Mouse (Mus musculus) gastrocnemius, adult 2 months (tissue): Measurements from ENCODE around the gene Sord. TPM values are rescaled to one million over a fixed set of nuclear protein-coding genes. Genes with fewer than 3 reads are reported as not detected.

ENCODE experiments used
- DNase-seq: peaks from one replicate; pipeline ENCODE4 v3.0.0; 2022
- H3K27ac ChIP-seq: fragments of 200-600 bp; 2 replicates; pipeline ENCODE4 v1.8.1; 2022; ENCODE audit warnings: mild to moderate bottlenecking
- H3K4me3 ChIP-seq: fragments of 200-600 bp; 2 replicates; pipeline ENCODE4 v1.8.1; 2022; ENCODE audit warnings: mild to moderate bottlenecking, moderate library complexity
- CTCF ChIP-seq: fragments of 200-600 bp; IDR thresholded peaks from 2 replicates; pipeline ENCODE4 v1.8.1; 2022; ENCODE audit warnings: antibody characterized with exemption, mild to moderate bottlenecking, moderate library complexity
- intact Hi-C: fragments of 180-260 bp; cut with DNase I; formaldehyde crosslinking; loops from one replicate; pipeline ENCODE4 v1.15.1; 2025
- total RNA-seq, 2 experiments: library from RNA; stranded (reverse); gene quantifications; 2 replicates each; pipeline ENCODE4 v1.2.3; 2021

Gene Sord
- total RNA-seq, 2 experiments from 2014 or later: 50.5 to 71.2 TPM

GRCm38 (mm10) chr2:122222272-122222671 is 12.3 kb upstream of the Sord start:
- intact Hi-C loops: no loop called here
- no peak for TF ChIP-seq CTCF
- no peak for DNase-seq
- Histone ChIP-seq H3K27ac (no peak overlapping the region), H3K4me3 (no peak overlapping the region)

- no peak overlapping the region for H3K4me3 ChIP-seq
- no peak for DNase-seq
- no peak overlapping the region for H3K27ac ChIP-seq
- TF ChIP-seq CTCF: no peak
- intact Hi-C loops: no loop called here
Observed at GRCm38 (mm10) chr2:122223654-122224053, 10.9 kb upstream of the Sord start.

GRCm38 (mm10) chr2:122230395-122230794 is 4.2 kb upstream of the Sord start:
- intact Hi-C loops: no loop called here
- no peak for DNase-seq
- H3K27ac ChIP-seq: no peak overlapping the region

DNA sequence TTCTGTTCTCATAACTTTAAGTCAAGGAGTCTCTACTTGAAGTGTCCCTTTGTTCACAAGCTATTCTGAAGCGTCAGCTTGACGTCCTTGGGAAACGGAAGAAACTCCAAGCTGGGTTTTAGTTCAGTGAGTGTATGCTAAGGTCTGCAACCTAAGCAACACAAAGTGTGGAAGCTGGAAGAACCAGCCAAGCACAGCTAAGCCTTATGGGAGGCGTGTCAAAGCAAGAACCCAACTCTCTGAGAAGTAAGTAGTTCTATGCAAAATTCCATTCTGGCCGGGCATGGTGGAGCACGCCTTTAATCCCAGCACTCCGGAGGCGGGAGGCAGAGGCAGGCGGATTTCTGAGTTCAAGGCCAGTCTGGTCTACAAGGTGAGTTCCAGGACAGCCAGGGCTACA is 2.9 kb upstream of the Sord start:
- Histone ChIP-seq H3K4me3 (no peak overlapping the region), H3K27ac (no peak overlapping the region)
- TF ChIP-seq CTCF: no peak
- no peak for DNase-seq
- intact Hi-C loops: no loop called here

More at GRCm38 (mm10) chr2:122230395-122230794, 4.2 kb upstream of the Sord start:
- no peak overlapping the region for H3K4me3 ChIP-seq
- TF ChIP-seq CTCF: no peak

- DNase-seq: no peak
- Histone ChIP-seq H3K27ac (no peak overlapping the region), H3K4me3 (peak overlapping the region; percentile 94; the same call in 1 of the 2 replicates)
- intact Hi-C loops: no loop called here
- no peak for TF ChIP-seq CTCF
Observed at GRCm38 (mm10) chr2:122233341-122233740, 1.2 kb upstream of the Sord start.

DNA sequence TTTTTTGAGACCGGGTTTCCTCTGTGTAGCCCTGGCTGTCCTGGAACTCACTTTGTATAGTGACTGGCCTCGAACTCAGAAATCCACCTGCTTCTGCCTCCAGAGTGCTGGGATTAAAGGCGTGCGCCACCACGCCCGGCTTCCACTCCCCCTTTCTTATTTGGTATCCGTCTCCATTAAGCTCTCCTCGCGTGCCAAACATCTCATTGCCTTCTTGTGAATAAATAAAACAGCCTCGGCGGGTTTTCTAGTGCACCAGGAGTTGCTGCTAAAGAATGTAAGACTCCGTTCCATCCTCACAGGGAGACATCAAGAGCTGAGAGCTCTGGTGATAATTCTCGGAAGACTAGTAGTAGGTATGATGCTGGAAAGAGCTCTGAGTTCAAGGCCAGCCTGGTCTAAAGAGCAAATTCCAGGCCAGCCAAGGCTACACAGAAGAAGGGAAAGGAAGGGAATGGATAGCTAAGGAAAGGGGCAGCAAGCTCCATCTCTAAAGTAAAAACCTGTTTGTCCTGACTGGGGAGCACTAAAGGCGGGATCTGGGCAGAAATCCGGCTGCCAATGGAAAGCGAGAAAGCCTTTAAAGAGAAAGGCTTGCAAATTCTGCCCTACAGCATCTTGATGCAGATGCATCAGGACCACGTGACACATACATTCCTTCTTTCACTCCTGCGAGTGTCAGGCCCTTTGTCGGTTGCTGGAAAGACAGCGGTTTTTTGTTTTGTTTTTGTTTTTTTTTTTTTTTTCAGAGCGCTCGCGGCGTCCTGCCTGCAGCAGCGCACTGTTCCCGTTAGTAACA is 591 bp upstream of the Sord start:
- DNase-seq: peak; percentile 34
- Histone ChIP-seq H3K27ac (peak overlapping the region; percentile 87), H3K4me3 (peak overlapping the region; percentile 94)
- TF ChIP-seq CTCF: no peak
- intact Hi-C loops: no loop called here

DNA sequence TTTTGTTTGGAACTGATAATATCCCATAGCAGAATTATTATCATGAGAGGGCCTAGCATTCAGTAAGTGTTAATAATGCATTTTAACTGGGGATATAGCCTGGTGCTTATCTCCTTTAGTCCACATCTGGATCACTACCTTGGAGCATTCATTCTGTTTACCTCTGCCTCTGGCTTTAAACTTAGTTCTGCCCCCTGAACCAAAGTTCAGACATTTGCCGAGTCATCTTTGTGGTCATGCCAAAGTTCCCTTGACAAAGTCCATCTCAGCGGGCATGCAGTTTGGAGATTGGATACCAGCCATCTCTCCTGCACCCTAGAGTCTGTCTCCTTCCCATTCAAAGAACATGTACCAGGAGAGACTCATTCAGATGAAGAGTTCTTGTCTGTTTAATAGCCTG is 876 bp downstream of the Sord start:
- intact Hi-C loops: no loop called here
- Histone ChIP-seq H3K4me3 (peak overlapping the region; percentile 94), H3K27ac (peak overlapping the region; percentile 87)
- TF ChIP-seq CTCF: no peak
- no peak for DNase-seq

- no peak overlapping the region; the same call in 1 of the 2 replicates for H3K27ac ChIP-seq
- intact Hi-C loops: no loop called here
- TF ChIP-seq CTCF: no peak
- no peak overlapping the region for H3K4me3 ChIP-seq
- no peak for DNase-seq
Observed at GRCm38 (mm10) chr2:122236321-122236720, 1.8 kb downstream of the Sord start.

DNA sequence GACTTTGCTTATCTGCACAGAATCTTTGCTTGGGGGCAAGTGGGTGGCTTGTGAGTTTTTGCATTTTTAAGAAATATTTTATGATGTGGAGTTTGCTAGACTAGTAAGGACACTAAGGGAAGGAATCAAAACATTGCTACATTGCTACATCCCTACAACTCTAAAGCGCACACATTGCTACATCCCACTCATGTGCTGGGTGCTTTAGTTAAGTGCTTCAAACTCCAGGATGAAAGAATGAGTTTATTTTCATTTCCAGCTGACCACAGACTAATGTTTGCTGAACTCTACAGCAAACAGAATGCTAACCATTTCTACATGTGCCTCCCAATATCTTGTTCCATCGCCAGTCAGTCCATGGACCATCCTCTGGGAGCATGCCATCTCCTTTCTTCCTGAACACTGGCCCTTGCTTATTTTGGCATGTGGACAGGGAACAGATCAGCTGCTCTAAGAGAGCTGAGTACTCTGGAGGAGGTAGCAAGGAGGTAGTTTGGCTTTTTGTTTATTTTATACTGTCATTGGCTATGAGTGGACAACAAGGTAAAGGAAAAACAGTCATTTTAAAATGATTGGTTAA is 3.4 kb downstream of the Sord start:
- intact Hi-C loops: no loop called here
- DNase-seq: no peak
- Histone ChIP-seq H3K4me3 (no peak overlapping the region), H3K27ac (no peak overlapping the region)
- no peak for TF ChIP-seq CTCF

GRCm38 (mm10) chr2:122240735-122241134 is 6.2 kb downstream of the Sord start:
- TF ChIP-seq CTCF: no peak
- no peak for DNase-seq
- Histone ChIP-seq H3K27ac (no peak overlapping the region), H3K4me3 (no peak overlapping the region)
- intact Hi-C loops: loop anchor here (5.0 kb wide), 1 partner anchor 168 kb away; no protein-coding TSS in a partner anchor

GRCm38 (mm10) chr2:122241226-122241625 is 6.7 kb downstream of the Sord start:
- TF ChIP-seq CTCF: no peak
- Histone ChIP-seq H3K27ac (no peak overlapping the region), H3K4me3 (no peak overlapping the region)
- intact Hi-C loops: loop anchor here (5.0 kb wide), 1 partner anchor 169 kb away; no protein-coding TSS in a partner anchor
- no peak for DNase-seq

- intact Hi-C loops: loop anchor here (5.0 kb wide), 1 partner anchor 170 kb away; no protein-coding TSS in a partner anchor
- TF ChIP-seq CTCF: no peak
- DNase-seq: no peak
- H3K27ac ChIP-seq: 0 out of 2 replicates have a peak overlapping the region, but pooled peaks have one; percentile 24
- no peak overlapping the region for H3K4me3 ChIP-seq
Observed at GRCm38 (mm10) chr2:122241935-122242334, 7.4 kb downstream of the Sord start.

GRCm38 (mm10) chr2:122243671-122244131 is 9.2 kb downstream of the Sord start:
- TF ChIP-seq CTCF: peak; percentile 98
- H3K27ac ChIP-seq: no peak overlapping the region; the same call in 1 of the 2 replicates

More at GRCm38 (mm10) chr2:122243671-122244131, 9.2 kb downstream of the Sord start:
- DNase-seq: peak; percentile 72
- no peak overlapping the region for H3K4me3 ChIP-seq
- intact Hi-C loops: loop anchor here (1.0 to 5.0 kb wide), 2 partner anchors 49 to 171 kb away; no protein-coding TSS in a partner anchor
